Comparison of ENCODE assay signal across 24 mouse cellular contexts in the genomic region with DNA sequence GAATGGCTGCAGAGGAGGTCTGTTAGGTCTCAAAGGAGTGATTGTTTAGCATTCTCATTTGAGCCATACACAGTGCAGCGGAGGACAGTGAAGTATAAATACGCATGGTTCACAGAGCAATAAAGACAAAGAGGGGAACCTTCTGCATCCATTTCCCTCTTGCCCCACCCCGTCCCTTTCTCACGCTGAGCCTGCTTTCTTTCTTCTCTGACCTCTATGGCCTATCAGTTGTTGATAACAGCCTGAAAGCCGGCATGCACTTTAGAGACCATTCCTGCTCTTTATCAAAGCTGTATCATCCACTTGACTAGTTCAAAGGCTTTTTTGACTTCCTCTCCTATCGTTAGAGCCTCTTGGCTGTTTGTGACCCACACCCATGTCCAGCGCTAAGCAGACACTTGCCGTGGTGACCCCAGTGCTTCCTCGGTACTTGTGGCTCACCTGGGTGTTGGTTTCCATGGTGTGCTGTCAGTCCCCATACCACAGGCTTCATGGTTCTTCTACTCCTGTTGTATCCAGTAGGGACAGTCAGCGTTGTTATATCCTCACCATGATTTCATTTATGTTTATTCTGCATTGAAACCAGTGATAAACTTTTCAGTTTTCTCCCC.
DNase-seq lines count a peak whose midpoint lies in the region; ATAC-seq and TF ChIP-seq lines count a peak whose summit lies in the region.
"Had no signal": no experiment of that assay in that cellular context is flagged by ENCODE, and none has a peak within 500 bp of the region (broad histone marks: within the 10 kb centered on the region; RNA-seq: fewer than 3 reads in every experiment).

No protein-coding gene starts in this region.

- peaks cover 20% of the 10 kb centered on the region for H3K4me1 ChIP-seq in heart, embryonic 11.5 days (ENCODE audit: control insufficient read depth, insufficient read depth, low read length)
- H3K4me1 ChIP-seq in hindbrain, embryonic 10.5 days (replicated peaks) = peaks cover 11% of the 10 kb centered on the region
- H3K4me1 ChIP-seq in hindbrain, embryonic 12.5 days = 0 out of 2 replicates have a peak, but pooled peaks cover 4% of the 10 kb centered on the region
- H3K4me1 ChIP-seq in small intestine, adult 2 months (ENCODE audit: control insufficient read depth, insufficient read depth, insufficient read length, low read length) = peaks cover 14% of the 10 kb centered on the region; the same call in 1 of the 2 replicates
- peaks cover 9% of the 10 kb centered on the region for H3K4me1 ChIP-seq in forebrain, embryonic 10.5 days
- H3K4me1 ChIP-seq: megakaryocyte, embryonic 14.5 days had no signal

- no peak overlapping the region for H3K4me3 ChIP-seq in heart, embryonic 11.5 days (ENCODE audit: low read depth, low read length)
- H3K4me3 ChIP-seq in hindbrain, embryonic 10.5 days = 0 out of 2 replicates have a peak overlapping the region, but pooled peaks have one; percentile 4
- H3K4me3 ChIP-seq in hindbrain, embryonic 12.5 days = no peak overlapping the region
- H3K4me3 ChIP-seq in small intestine, adult 2 months (ENCODE audit: low read depth, low read length) = no peak overlapping the region
- no peak overlapping the region for H3K4me3 ChIP-seq in forebrain, embryonic 10.5 days
- H3K4me3 ChIP-seq: forebrain, embryonic 13.5 days; megakaryocyte, embryonic 14.5 days; neural tube, embryonic 13.5 days had no signal

- 0 out of 2 replicates have a peak, but pooled peaks have one; percentile 35 for ATAC-seq in heart, embryonic 11.5 days (replicated peaks; ENCODE audit: insufficient number of reproducible peaks, low FRiP score, low TSS enrichment)
- no peak for ATAC-seq in hindbrain, embryonic 12.5 days (ENCODE audit: low FRiP score)
- ATAC-seq: forebrain, embryonic 13.5 days had no signal

- H3K4me2 ChIP-seq in heart, embryonic 11.5 days = peak overlapping the region; percentile 25
- no peak overlapping the region for H3K4me2 ChIP-seq in hindbrain, embryonic 12.5 days (replicated peaks)
- H3K4me2 ChIP-seq: forebrain, embryonic 13.5 days; hindbrain, embryonic 14.5 days; neural tube, embryonic 13.5 days had no signal

- no peak for TF ChIP-seq CTCF in small intestine, adult 2 months (IDR thresholded peaks at IDR 0.05; ENCODE audit: extremely low read depth, insufficient read length, insufficient replicate concordance, low read depth, low read length)

- H3K9me3 ChIP-seq in heart, embryonic 11.5 days (replicated peaks; ENCODE audit: control insufficient read depth, low read length) = no peaks in the 10 kb centered on the region
- H3K9me3 ChIP-seq in hindbrain, embryonic 10.5 days = no peaks in the 10 kb centered on the region
- H3K9me3 ChIP-seq in hindbrain, embryonic 12.5 days (replicated peaks) = no peaks in the 10 kb centered on the region
- no peaks in the 10 kb centered on the region for H3K9me3 ChIP-seq in forebrain, embryonic 10.5 days
- H3K9me3 ChIP-seq: forebrain, embryonic 13.5 days; G1E; neural tube, embryonic 13.5 days had no signal

- H3K27ac ChIP-seq in heart, embryonic 11.5 days (ENCODE audit: low read depth, low read length) = 0 out of 2 replicates have a peak overlapping the region, but pooled peaks have one; percentile 50
- H3K27ac ChIP-seq in hindbrain, embryonic 10.5 days = no peak overlapping the region
- H3K27ac ChIP-seq in hindbrain, embryonic 12.5 days = no peak overlapping the region
- peak overlapping the region; percentile 40; the same call in 1 of the 2 replicates for H3K27ac ChIP-seq in small intestine, adult 2 months (ENCODE audit: insufficient read depth, low read depth, low read length)
- no peak overlapping the region for H3K27ac ChIP-seq in forebrain, embryonic 10.5 days
- H3K27ac ChIP-seq: forebrain, embryonic 13.5 days; hindbrain, embryonic 14.5 days; kidney, postnatal 0 days; neural tube, embryonic 13.5 days had no signal

- TF ChIP-seq POLR2A in small intestine, adult 2 months (IDR thresholded peaks at IDR 0.05; ENCODE audit: low read depth, low read length) = no peak

- H3K36me3 ChIP-seq in heart, embryonic 11.5 days (ENCODE audit: control insufficient read depth, insufficient read depth, low read length) = no peaks in the 10 kb centered on the region
- H3K36me3 ChIP-seq in hindbrain, embryonic 10.5 days = no peaks in the 10 kb centered on the region
- no peaks in the 10 kb centered on the region for H3K36me3 ChIP-seq in hindbrain, embryonic 12.5 days
- no peaks in the 10 kb centered on the region for H3K36me3 ChIP-seq in small intestine, adult 2 months (ENCODE audit: control insufficient read depth, insufficient read depth, low read length)
- no peaks in the 10 kb centered on the region for H3K36me3 ChIP-seq in forebrain, embryonic 10.5 days (replicated peaks)
- H3K36me3 ChIP-seq: G1E; neural tube, embryonic 13.5 days had no signal

- no peak for DNase-seq in heart, postnatal 14 days
- DNase-seq in hindbrain, embryonic 10.5 days (ENCODE audit: low spot score) = peak; percentile 11
- peak; percentile 26 for DNase-seq in embryo, embryonic 9.5 days (ENCODE audit: extremely low spot score)
- no peak for DNase-seq in forebrain, embryonic 10.5 days (ENCODE audit: extremely low spot score, low spot score)
- DNase-seq in ovary, postnatal 36 days (ENCODE audit: low spot score) = no peak
- DNase-seq: adrenal gland, postnatal 36 days; cerebellum, adult 11-12 months; cerebellum, postnatal 25 days; gastrocnemius, postnatal 25 days; kidney, adult 18-20 months; left cerebral cortex, postnatal 4 days; liver; lung, postnatal 14 days; midbrain, embryonic 14.5 days; right cerebral cortex, postnatal 14 days had no signal

- H3K9ac ChIP-seq in heart, embryonic 11.5 days (ENCODE audit: low read depth, low read length) = no peak overlapping the region
- no peak overlapping the region for H3K9ac ChIP-seq in hindbrain, embryonic 12.5 days
- H3K9ac ChIP-seq: forebrain, embryonic 13.5 days; hindbrain, embryonic 14.5 days; neural tube, embryonic 13.5 days had no signal

- intact Hi-C loops in heart, postnatal 14 days (cut with DNase I) = no loop called here

- no peaks in the 10 kb centered on the region for H3K27me3 ChIP-seq in heart, embryonic 11.5 days (ENCODE audit: control insufficient read depth, insufficient read depth, low read length)
- no peaks in the 10 kb centered on the region for H3K27me3 ChIP-seq in hindbrain, embryonic 10.5 days (ENCODE audit: insufficient read depth, poor library complexity, severe bottlenecking)
- H3K27me3 ChIP-seq in hindbrain, embryonic 12.5 days = no peaks in the 10 kb centered on the region
- no peaks in the 10 kb centered on the region for H3K27me3 ChIP-seq in small intestine, adult 2 months (ENCODE audit: control insufficient read depth, insufficient read depth, low read length)
- no peaks in the 10 kb centered on the region for H3K27me3 ChIP-seq in forebrain, embryonic 10.5 days (ENCODE audit: poor library complexity, severe bottlenecking)
- H3K27me3 ChIP-seq: forebrain, embryonic 13.5 days; megakaryocyte, embryonic 14.5 days; neural tube, embryonic 13.5 days had no signal

- 12% methylated on average over 10 of the region's 10 CpGs for WGBS in heart, embryonic 11.5 days (ENCODE audit: insufficient replicate concordance)
- WGBS in hindbrain, embryonic 10.5 days = 33% methylated on average over 10 of the region's 10 CpGs
- WGBS in hindbrain, embryonic 12.5 days = 32% methylated on average over 10 of the region's 10 CpGs
- 14% methylated on average over 10 of the region's 10 CpGs for WGBS in small intestine, adult 2 months
- WGBS in forebrain, embryonic 10.5 days = 65% methylated on average over 10 of the region's 10 CpGs

Comparison
In these comparisons a context has a peak if more than half of its experiments do, and no peak if none do; other contexts are left out.
1. H3K27ac ChIP-seq: peak in heart, embryonic 11.5 days (single experiment) and small intestine, adult 2 months (single experiment); none in hindbrain, embryonic 10.5 days (single experiment), hindbrain, embryonic 12.5 days (single experiment) and forebrain, embryonic 10.5 days (single experiment).
2. DNase-seq: peak in hindbrain, embryonic 10.5 days (single experiment) and embryo, embryonic 9.5 days (single experiment); none in heart, postnatal 14 days (0 of 2), forebrain, embryonic 10.5 days (single experiment) and ovary, postnatal 36 days (single experiment).